Mouse (Mus musculus) retina, postnatal 7 days (tissue): ENCODE data around the gene Syt1.
A peak's percentile ranks its signal among the peaks of the same experiment; 100 is the strongest.

Source experiments
- DNase-seq: peaks from one replicate; pipeline ENCODE4 v3.0.0-alpha.2; 2012; ENCODE audit warnings: low read depth, low spot score

Gene Syt1

DNA sequence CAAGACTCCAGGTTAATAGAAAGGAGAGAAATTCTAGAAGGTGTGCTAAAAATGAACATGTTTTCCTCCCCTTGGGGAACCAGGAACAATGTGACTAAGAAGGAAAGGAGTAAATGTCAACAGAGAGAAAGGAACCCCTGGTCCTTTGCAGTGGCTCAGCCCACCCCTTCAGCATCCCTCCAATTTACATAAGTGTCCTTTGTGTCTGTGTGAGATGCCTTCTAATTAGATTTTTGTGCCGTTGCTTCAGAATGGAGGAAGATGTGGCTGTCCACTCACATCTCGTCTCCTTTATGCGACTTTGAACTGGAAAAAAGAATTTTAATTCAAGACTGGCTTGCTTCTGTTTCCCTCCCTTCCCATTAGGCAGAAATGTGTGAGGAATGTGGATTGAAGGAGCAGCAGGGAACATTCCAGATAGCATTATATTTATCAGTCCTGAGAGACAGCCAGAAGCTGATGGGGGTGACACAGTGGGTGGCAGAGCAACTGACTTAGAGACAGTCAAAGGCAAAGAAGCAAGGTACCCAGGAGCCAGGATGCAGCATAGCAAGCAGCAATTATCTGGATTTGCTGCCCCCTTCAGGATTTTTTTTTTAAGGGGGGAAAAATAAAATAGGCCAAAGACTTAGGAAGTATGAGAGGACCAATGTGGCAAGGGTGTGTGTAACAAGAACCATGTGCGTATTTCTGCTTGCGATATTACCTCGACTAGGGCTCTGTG is 486.3 kb downstream of the Syt1 start:
- DNase-seq: peak; percentile 20

DNA sequence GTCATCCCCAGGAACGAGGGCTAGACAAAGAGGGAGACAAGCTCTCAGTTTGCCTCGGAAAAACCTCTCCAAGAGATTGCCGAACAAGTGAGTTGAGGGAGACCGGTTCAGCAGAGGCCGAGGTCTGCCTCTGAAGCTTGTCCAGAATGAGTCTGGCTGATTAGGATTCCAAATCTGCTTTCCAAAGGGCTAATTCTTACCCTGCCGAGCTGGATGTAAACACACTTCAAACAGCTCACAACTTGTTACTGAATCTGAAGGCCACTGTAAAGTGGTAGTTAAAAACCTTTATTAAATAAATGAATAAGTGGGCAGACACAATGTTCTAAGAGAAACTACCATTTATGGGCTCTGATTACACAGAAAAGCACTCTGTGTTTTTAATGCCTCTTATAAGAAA is 491.6 kb downstream of the Syt1 start:
- DNase-seq: no peak

DNA sequence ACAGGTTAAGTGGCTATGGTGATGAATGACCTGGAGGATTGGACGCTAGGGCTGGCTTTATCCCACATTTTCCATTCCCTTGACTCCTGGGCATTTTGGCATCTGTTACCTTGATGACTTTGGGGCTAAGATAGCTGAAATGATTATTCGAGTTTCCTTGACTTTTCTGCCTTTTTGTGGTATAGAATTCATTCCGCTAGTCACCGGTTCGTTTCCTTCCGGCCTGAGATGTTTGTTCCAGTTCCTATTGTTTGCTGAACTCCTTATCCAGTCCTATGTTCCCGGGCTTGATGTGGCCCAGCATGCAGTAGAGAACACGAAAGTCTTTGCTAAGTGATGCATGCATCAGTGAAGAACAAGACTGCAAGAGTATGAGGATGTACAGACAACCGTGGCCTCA is 493.7 kb downstream of the Syt1 start:
- no peak for DNase-seq

DNA sequence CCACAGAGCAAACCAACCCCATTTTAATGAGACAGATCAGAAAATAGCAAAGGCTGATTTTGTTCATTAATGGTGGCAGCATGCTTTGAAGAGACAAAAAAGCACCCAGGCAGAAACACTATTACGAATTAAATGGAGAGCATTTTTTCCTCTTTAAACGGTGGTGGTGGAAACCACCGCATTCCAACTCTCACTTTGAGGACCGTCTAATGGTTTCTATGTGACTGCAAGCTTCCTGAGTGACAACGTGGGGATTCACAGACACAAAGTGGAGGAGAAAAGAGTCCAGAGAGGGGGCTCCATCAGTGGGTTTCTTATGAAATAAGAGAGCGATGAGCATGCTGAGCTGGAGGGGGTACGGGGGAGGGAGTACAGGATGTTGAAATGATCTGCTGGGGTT is 496.1 kb downstream of the Syt1 start:
- DNase-seq: no peak

DNA sequence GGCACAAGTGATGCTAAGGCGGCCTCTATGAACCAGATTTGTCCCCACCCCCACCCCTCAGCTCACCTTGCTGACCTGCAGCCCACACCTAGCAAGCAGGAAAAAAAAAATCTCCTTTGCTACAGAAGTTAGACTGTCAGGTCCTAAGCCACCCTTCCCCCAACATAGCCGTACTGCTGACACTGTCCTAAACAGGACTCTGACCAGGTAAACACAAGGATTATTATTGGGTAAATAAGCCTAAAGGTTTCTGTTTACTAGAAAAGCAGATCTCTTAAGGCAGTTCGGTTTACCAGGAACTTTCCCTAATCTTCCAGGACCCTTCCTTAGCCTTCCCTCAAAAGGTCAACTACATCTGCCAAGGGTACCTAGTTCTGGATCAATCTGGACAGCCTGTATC is 501.2 kb downstream of the Syt1 start:
- no peak for DNase-seq

DNA sequence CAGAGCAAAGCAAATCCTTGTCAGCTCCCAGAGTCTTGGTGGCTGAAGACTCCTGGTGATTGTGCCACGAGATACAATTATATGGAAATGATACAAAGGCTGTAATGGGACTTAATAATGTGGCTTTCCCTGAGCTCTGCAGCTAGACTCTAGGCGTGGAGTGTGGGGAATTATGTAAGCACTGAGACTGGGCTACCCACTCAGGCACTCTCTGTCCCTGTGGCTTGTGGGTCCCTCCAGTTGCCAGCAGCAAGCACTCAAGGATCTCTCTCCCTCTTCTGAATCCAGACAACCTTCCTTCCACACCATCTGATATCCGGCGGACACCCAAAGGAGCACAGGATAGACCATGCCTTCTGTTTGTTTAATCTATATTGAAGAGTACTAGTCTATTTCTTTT is 503.9 kb downstream of the Syt1 start:
- DNase-seq: no peak

DNA sequence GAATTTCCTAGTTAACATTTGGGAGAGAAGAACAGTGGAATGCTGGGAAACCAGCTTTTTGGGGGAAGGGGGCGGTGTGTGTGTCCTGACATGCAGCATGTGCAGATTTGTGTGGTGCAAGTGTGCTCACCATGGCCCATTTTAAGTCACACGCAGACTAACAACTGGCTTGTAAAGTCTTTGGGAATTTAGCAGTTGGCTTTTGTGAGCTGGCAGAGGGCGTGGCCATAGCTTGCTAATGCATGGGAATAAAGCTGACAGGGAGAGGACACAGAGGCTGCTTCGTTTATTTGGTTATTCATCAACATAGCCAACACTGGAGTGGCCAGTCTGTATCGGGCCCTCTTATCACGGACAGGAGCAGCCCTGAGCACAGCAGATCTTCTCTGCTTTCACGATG is 505.9 kb downstream of the Syt1 start:
- DNase-seq: no peak

DNA sequence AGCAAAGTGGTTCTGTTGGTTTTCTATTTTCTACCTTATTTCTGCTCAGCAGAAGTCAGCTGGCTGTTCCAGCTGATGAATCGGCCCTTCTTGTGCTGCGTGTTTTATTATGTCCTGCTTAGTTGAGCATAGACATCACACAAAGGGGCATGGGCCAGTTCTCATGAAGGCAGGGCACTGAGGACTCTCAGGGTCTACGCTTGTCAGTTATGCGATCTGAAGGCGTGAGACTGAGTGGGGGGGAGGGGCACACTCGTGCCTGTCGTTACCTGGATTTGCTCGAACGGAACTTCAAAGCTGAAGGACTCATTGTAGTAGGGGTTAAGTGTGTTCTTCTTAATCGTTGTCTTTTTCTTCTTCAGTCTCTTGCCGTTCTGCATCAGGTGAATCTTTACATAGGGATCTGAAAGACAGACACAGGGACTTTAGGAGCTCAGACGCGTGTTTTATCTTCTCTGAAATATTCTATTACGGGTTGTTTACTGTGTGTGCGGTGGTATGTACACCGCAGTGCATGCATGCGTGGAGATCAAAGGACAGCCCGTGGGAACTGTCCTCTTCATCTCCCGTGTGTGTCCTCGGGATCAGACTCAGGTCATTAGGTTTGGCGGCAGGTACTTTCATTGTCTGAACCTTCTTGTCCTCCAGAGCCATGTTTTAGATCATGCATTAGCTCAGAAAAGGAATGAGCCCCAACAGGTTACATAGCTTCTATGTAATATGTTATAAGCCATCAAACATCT is 506.5 kb downstream of the Syt1 start:
- DNase-seq: no peak

DNA sequence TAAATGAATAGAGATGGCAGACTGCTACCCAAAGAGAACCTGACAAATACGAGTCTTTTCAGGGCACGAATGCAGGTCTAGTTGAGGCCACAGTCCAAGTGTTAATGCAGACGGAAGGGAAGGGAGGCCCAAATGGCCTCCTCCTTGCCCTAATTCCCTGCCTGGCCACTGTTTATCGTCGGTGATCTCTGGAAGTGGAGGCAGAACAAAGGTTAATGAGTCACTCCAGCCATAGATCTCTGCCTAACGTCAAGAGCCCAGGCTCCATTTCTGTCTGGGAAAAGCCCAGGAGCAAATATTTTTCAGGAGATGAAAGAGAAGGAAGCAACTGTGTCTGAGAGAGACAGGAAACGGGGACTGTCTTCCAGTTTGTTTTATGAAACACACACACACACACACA is 520.6 kb downstream of the Syt1 start:
- no peak for DNase-seq

DNA sequence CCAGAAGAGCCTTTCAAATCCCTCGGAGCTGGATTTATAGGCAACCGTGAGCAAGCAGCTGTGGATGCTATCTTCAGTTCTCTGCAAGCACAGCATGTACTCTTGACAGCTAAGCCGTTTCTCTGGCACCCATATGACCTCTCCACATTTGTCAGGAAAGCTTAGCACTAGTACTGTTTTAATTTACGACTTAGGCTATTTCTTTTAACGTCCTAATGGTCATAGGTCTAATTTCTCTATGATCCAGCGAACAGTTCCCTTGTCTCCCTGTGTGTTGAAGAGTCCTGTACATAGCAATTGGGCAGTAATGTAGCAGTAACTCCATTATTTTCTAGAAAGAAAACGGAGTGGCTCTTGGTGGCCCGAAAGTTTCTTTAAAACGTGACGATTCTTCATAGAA is 526.8 kb downstream of the Syt1 start:
- DNase-seq: no peak

DNA sequence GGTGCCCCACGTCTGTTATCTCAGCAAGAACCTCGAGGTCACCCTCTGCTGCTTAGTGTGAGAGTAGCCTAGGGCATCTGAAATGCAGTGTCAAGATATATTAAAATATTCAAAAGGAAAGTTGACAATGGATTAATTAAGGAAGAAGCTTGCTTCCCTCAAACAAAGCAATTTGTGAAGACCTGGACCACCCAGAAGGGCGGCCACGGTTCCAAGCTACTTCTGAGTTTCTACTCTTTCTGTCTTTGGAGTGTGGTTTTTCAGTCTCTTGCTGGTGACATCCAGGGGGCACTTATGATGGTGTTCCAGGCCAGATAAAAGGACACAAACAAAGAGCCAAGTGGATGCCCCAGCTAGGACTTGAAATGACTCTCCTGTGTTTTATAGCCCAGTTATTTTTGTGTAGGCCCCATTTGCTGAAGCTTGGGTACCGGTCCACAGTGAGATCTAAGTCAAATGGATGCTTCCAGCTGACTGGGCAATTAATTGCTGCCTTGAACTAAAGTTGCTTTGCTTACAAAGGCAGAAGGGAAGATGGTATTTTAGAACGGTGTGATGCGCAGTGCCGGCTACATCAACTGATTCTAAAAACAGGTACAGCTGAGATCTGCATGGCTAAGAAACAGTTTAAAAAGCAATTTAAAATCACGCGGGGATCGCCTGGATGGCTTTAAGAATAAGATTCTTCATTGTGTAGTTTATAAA is 530.5 kb downstream of the Syt1 start:
- no peak for DNase-seq

DNA sequence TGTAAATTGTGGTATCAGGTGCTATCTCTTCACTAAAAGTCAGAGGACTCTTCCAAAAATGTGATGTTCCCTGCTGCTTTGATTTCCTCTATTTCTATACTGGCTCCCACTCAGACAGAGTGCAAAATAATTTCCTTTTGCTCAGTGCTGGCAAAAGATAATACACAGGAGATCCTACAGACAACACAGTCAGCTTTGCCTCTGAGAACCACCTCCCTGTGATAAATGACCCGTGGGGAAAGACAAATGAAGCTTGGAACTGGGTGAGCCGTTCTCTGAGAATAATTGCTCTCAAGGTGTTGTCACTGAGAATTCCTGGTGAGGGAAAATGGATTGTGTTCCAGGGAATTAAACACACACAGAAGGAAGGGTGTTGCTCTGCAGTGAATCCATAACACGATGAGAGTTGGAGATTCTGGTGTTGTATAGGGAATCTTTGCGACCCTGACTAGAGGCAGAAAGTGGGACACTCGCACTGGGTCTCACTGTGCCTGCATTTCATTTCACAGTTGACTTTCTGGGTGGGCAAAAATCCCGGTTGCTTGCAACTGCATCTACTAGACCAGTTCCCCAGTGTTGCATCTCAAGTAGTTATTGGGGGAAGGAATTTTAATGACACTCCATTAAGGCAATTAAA is 540.3 kb downstream of the Syt1 start:
- DNase-seq: no peak

DNA sequence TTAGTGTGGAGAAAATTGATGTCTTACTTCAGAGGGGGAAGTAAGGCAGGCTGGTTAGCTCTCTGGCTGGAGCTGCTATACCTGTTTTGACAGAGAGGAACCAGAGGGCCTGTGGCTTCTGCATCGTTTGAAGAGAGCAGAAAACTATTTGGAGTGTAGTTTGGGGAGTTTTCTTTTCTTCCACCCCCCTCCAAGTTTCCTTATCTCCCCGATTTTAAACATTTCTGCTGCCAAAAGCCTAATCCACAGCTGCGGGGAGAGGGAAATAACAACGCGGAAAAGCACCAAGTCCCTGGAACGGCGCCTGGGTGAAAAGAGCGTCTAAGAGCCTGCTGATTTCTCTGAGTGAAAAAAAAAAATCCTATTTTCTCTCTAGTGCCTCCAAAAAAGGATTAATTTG is 544.2 kb downstream of the Syt1 start:
- no peak for DNase-seq

DNA sequence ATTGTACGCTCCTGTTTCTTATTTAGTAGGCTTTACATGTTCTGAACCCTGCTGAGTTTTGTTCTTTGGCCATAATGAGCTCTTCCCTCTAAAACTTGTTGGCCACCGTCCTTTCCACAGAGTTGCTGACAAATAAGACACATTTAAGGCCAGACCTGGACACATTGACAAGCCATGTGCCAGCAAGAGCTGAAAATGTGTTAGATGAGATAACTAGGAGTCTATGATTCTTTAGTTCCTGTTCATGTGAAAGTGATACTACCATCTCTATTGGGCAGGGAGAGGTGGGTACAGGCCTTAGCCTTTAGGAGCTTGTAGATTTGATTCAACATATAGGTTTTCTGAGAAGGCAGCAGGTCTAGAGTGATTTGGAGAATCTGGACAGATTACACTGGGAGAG is 548.9 kb downstream of the Syt1 start:
- no peak for DNase-seq

DNA sequence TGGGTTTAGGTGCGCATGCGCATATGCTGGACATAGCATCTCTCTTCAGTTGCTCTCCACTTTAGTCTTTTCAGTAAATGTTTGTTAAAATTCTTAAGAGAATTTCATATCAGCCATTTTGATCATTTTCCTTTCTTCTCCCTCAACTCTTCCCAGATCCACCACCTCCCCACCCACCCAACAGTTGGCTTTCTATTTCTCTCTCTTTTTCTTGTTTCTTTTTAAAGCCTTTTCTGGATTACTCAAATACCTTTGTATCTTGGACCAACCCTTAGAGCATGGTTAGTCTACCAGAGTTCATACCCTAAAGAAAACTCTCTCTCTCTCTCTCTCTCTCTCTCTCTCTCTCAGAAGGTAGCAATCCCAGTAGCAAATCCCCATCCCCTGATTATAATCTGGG is 553.7 kb downstream of the Syt1 start:
- no peak for DNase-seq

DNA sequence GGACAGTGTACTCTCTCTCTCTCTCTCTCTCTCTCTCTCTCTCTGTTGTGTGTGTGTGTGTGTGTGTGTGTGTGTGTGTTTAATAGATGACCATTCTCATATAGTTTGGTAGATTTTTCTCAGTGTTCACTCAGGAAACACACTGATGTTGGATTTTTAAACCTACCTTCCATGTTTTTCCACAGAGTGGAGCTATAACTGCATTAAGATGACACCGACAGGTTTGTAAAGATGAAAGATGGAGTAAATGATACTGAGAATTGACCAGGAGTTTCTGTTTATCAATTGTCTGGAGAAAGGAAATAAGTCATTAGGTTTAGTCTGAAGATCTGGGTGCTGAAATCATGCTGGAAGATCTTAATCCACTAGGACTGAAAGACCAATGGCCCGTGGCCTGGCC is 554.9 kb downstream of the Syt1 start:
- no peak for DNase-seq

DNA sequence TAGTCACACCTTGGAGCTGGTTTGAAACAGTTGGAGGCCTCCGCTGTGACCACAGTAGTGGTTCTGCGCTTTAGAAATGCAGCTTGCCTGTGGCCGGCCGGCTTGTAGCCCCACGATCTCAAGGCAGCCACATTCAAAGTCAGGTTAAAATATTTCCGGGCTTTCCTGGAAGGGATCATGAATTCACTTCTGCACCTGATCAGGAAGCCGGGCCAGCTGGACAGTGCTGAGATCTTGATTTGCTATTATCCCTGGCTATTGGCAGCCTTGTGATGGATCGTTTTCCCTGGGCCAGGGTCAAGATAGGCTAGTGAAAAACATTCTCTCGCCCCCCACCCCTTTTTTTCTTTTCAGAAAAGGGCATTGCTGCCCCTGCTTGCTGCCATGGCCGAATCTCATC is 555.6 kb downstream of the Syt1 start:
- no peak for DNase-seq

DNA sequence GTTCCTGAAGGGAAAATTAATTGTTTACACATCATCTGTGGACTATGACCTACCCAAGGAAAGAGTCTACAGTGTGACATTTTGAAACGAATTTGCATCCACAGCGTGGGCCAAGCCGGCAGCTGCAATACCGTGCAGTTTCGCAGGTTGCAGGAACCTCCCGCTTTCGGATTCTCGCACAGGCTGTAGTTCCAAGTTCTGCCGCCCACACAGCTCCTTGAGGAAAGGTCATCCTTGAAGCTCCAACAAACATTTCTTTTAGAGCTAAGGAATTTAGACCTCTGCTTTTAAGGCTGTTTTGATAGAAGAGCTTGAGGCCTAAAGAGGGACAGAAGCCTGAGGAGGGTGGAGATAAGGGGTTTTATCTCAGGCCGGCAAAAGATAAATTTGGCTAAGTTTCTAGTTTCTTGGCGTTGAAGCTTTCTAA is 556.1 kb downstream of the Syt1 start:
- no peak for DNase-seq

DNA sequence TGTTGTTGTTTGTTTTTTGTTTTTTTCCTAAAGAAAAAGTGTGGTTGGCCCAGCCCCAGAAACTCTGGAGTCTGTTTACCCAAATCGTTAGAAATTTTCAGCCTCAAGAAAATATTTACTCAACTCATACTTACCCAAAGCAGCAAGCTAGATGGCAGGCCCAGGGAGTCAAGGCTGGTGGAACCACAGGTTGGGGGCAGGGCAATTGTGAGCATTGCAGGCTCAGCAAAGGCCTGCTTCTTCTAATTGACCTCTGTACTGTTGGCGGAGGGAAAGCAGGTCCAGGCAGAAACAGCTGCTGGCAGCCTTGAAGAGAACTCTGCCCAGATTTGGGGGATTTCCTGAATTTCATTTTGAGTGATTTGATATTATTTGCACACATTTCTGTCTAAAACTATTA is 557.2 kb downstream of the Syt1 start:
- DNase-seq: no peak

DNA sequence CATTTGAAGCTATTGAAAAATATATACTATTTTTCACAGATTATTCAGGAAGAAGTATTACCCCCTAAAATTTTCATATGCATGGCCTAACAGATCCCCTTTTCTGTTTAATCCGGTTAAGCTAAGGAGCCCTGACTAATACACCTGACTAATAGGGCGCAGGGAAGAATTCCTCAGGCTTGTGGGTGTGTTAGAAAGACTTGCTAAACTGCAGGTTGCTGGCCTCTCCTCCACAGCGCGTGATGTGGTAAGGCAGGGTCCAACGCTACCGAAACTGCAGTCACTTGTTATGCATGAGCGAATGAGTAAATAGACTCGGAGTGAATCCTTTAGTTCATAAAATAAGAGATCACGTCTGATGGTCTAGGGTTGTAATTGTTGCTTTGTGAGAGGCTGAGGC is 558.4 kb downstream of the Syt1 start:
- no peak for DNase-seq

DNA sequence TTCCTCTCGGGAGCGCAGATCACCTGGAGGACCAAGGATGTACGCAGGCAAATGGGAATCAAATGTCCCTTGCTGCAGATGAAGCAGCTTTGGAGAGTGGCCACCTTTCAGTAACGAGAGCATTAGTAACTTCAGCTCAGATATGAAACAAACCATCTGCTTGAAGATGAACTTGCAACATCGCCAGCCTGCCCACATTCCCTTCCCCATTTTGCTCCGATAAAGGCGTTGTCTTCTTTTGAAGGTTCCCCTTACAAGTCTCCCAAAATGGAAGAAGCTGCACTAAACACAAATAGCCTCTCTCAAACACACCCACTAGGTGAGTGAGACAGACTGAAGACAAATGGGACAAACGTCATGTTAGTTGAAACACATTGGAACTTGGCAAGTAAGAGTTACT is 559.3 kb downstream of the Syt1 start:
- DNase-seq: no peak

DNA sequence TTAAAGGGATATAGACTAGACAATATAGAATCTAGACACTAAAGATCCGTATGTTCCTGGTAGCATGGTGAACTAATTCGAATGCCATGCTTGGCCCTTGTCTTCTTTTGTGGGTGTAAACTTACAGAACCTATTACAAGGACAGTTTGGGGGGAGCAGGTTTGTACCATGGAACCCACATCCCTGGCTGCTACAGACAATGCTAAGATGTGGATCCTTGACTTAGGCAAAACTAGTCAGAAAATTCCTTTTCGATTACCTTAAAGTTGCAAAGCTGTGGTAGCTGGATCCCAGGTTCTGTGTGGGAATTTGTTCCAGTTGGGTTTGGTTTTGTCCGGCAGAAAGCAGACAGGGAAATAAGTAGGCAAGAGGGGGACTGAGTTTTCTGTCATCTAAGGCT is 560.4 kb downstream of the Syt1 start:
- no peak for DNase-seq
